Mouse (Mus musculus) CH12.LX (cell line): ENCODE measurements around the gene Sptbn2. TPM values are rescaled to one million over a fixed set of nuclear protein-coding genes. Genes with fewer than 3 reads are reported as not detected.

Experiments used
- DNase-seq: peaks from one replicate; pipeline ENCODE4 v3.0.0-alpha.2; 2013; ENCODE audit errors: extremely low read depth
- H3K27ac ChIP-seq: 2 replicates; pipeline ENCODE4 v1.5.1; 2012; ENCODE audit warnings: low read depth, mild to moderate bottlenecking, control low read depth, moderate library complexity; ENCODE audit not compliant: insufficient read depth
- H3K27me3 ChIP-seq: replicated peaks from 2 replicates; pipeline ENCODE3; 2012; ENCODE audit warnings: inconsistent platforms
- H3K36me3 ChIP-seq, 2 experiments: replicated peaks in 1 of 2; 2 replicates each; pipeline versions ENCODE3 to v1.6.1; 2012; ENCODE audit warnings: inconsistent platforms in 1 of 2, low read length in 1 of 2, mild to moderate bottlenecking in 1 of 2, mixed read lengths in 1 of 2, moderate library complexity in 1 of 2; ENCODE audit not compliant: control insufficient read depth in 1 of 2, insufficient read depth in 1 of 2
- H3K4me1 ChIP-seq, 2 experiments: 2 replicates each; pipeline ENCODE4 v1.6.1; 2012; ENCODE audit warnings: inconsistent platforms in 1 of 2, moderate library complexity in 1 of 2; ENCODE audit not compliant: insufficient read depth in 2 of 2, control insufficient read depth in 1 of 2
- H3K4me2 ChIP-seq: 2 replicates; pipeline ENCODE4 v1.6.1; 2012; ENCODE audit warnings: low read depth, mild to moderate bottlenecking, control low read depth; ENCODE audit not compliant: poor library complexity, insufficient read depth, severe bottlenecking
- H3K4me3 ChIP-seq, 3 experiments: fragments of 150-350 bp in 1 of 3; sonication (generic) in 1 of 3; replicated peaks in 1 of 3; 2 replicates each; pipeline versions ENCODE3 to v1.5.1; 2011 to 2012; ENCODE audit warnings: low read depth in 2 of 3, low read length in 2 of 3, mild to moderate bottlenecking in 2 of 3, moderate library complexity in 2 of 3, control low read depth in 1 of 3, improper control_type of control experiment in 1 of 3, inconsistent platforms in 1 of 3, mixed read lengths in 1 of 3; ENCODE audit not compliant: poor library complexity in 1 of 3
- H3K79me2 ChIP-seq: replicated peaks from 2 replicates; pipeline ENCODE4 v1.6.1; 2012; ENCODE audit warnings: mild to moderate bottlenecking, moderate library complexity; ENCODE audit not compliant: control insufficient read depth, poor library complexity, insufficient read depth, severe bottlenecking; ENCODE audit errors: extremely low read depth
- H3K9ac ChIP-seq: 2 replicates; pipeline ENCODE4 v1.6.1; 2012; ENCODE audit warnings: low read depth, mild to moderate bottlenecking, control low read depth, moderate library complexity; ENCODE audit not compliant: insufficient read depth
- H3K9me3 ChIP-seq: replicated peaks from 2 replicates; pipeline ENCODE3; 2012; ENCODE audit warnings: low read length, inconsistent platforms, mixed read lengths
- BHLHE40 ChIP-seq: IDR thresholded peaks from 2 replicates; pipeline ENCODE4 v1.6.1; 2011; ENCODE audit warnings: mild to moderate bottlenecking, low read depth, low read length, improper control_type of control experiment
- CHD2 ChIP-seq: IDR thresholded peaks from 2 replicates; pipeline ENCODE4 v1.6.1; 2011; ENCODE audit warnings: low read length, improper control_type of control experiment
- ELF1 ChIP-seq: IDR thresholded peaks from 2 replicates; pipeline ENCODE4 v1.6.1; 2014; ENCODE audit warnings: low read depth, mild to moderate bottlenecking, inconsistent platforms, low read length, improper control_type of control experiment
- EP300 ChIP-seq: IDR thresholded peaks from 2 replicates; pipeline ENCODE4 v1.6.1; 2011; ENCODE audit warnings: low read length, improper control_type of control experiment
- ETS1 ChIP-seq: conservative IDR thresholded peaks from 2 replicates; pipeline ENCODE4 v1.6.1; 2012; ENCODE audit warnings: low read depth, mild to moderate bottlenecking, inconsistent platforms, low read length, improper control_type of control experiment, moderate library complexity
- IRF4 ChIP-seq: IDR thresholded peaks from 2 replicates; pipeline ENCODE4 v1.6.1; 2014; ENCODE audit warnings: low read depth, mild to moderate bottlenecking, inconsistent platforms, low read length, improper control_type of control experiment
- JUN ChIP-seq: IDR thresholded peaks from 2 replicates; pipeline ENCODE4 v1.6.1; 2011; ENCODE audit warnings: low read depth, mild to moderate bottlenecking, low read length, improper control_type of control experiment, moderate library complexity; ENCODE audit not compliant: insufficient read depth
- KAT2A ChIP-seq: IDR thresholded peaks from 2 replicates; pipeline ENCODE4 v1.6.1; 2012; ENCODE audit warnings: low read length, improper control_type of control experiment, inconsistent platforms; ENCODE audit not compliant: insufficient replicate concordance
- MAFK ChIP-seq: IDR thresholded peaks from 2 replicates; pipeline ENCODE4 v1.6.1; 2011; ENCODE audit warnings: low read length, improper control_type of control experiment; ENCODE audit not compliant: insufficient replicate concordance
- MAZ ChIP-seq: IDR thresholded peaks from 2 replicates; pipeline ENCODE4 v1.6.1; 2012; ENCODE audit warnings: low read depth, mild to moderate bottlenecking, inconsistent platforms, low read length, improper control_type of control experiment, moderate library complexity
- MEF2A ChIP-seq: IDR thresholded peaks from 2 replicates; pipeline ENCODE4 v1.6.1; 2014; ENCODE audit warnings: low read depth, mild to moderate bottlenecking, inconsistent platforms, low read length, improper control_type of control experiment, borderline replicate concordance
- MXI1 ChIP-seq: IDR thresholded peaks from 2 replicates; pipeline ENCODE4 v1.6.1; 2011; ENCODE audit warnings: mild to moderate bottlenecking, low read depth, low read length, improper control_type of control experiment
- NELFE ChIP-seq: IDR thresholded peaks from 2 replicates; pipeline ENCODE4 v1.6.1; 2011; ENCODE audit warnings: low read depth, low read length, improper control_type of control experiment
- POLR2A ChIP-seq: IDR thresholded peaks from 2 replicates; pipeline ENCODE4 v1.6.1; 2011; ENCODE audit warnings: low read depth, mild to moderate bottlenecking, improper control_type of control experiment, low read length
- POLR2AphosphoS2 ChIP-seq: IDR thresholded peaks from 2 replicates; pipeline ENCODE4 v1.6.1; 2011; ENCODE audit warnings: low read depth, low read length, improper control_type of control experiment
- SIN3A ChIP-seq: IDR thresholded peaks from 2 replicates; pipeline ENCODE4 v1.6.1; 2012; ENCODE audit warnings: low read length, improper control_type of control experiment, inconsistent platforms
- ZC3H11A ChIP-seq: IDR thresholded peaks from 2 replicates; pipeline ENCODE4 v1.6.1; 2012; ENCODE audit warnings: low read depth, mild to moderate bottlenecking, inconsistent platforms, low read length, improper control_type of control experiment
- ZKSCAN1 ChIP-seq: IDR thresholded peaks from 2 replicates; pipeline ENCODE4 v1.6.1; 2012; ENCODE audit warnings: low read depth, inconsistent platforms, low read length, improper control_type of control experiment, borderline replicate concordance
- dilution Hi-C: fragments of 300-500 bp; cut with MboI; formaldehyde crosslinking; loops from 2 replicates; pipeline ENCODE4 v1.14.3; 2020; ENCODE audit warnings: low sequenced_read_pairs; ENCODE audit not compliant: extremely low pct_unique_long_range_greater_than_20kb, extremely low pct_ligation_motif_present
- in situ Hi-C: fragments of 300-500 bp; cut with MboI; formaldehyde crosslinking; loops from 3 replicates; pipeline ENCODE4 v1.14.3; 2019; ENCODE audit warnings: low sequenced_read_pairs, low pct_ligation_motif_present, low pct_unique_long_range_greater_than_20kb, mixed read lengths
- polyA plus RNA-seq: library from polyadenylated mRNA; unstranded; fragments of >175 nt; gene quantifications from 2 replicates; pipeline ENCODE4 v1.2.1, GENCODE M21; 2012; ENCODE audit warnings: low read depth; ENCODE audit not compliant: insufficient read length
- total RNA-seq, 2 experiments: library from RNA; depleted of rRNA; stranded (reverse); fragments of 300-350 nt in 1 of 2; fragments of >200 nt in 1 of 2; gene quantifications; 2 replicates each; pipeline ENCODE4 v1.2.3; 2012 to 2014

Sptbn2 gene
- total and polyA plus RNA-seq, 3 experiments = 0.08 to 2.7 (median 0.24) TPM

GRCm38 (mm10) chr19:4699821-4700220 lies 11.1 kb upstream of the Sptbn2 start:
- dilution Hi-C loops = no loop called here
- in situ Hi-C loops = loop anchor here (10.0 kb wide), 1 partner anchor 45 kb away; no protein-coding TSS in a partner anchor
- no peak overlapping the region for H3K4me2 ChIP-seq

GRCm38 (mm10) chr19:4700656-4701055 lies 10.3 kb upstream of the Sptbn2 start:
- peaks cover 0 to 5% of the 10 kb centered on the region in 2 experiments; a peak in 2 of 4 replicates for H3K4me1 ChIP-seq
- peaks cover 40% of the 10 kb centered on the region for H3K27me3 ChIP-seq
- no peak for DNase-seq
- H3K27ac ChIP-seq = no peak overlapping the region
- dilution Hi-C loops (no loop called here), in situ Hi-C loops (no loop called here)
- H3K9ac ChIP-seq = no peak overlapping the region
- no peaks in the 10 kb centered on the region for H3K36me3 ChIP-seq
- H3K4me3 ChIP-seq = no peak overlapping the region
- H3K79me2 ChIP-seq = no peaks in the 10 kb centered on the region
- H3K4me2 ChIP-seq = no peak overlapping the region
- no peak for TF ChIP-seq EP300
- H3K9me3 ChIP-seq = no peaks in the 10 kb centered on the region

More at GRCm38 (mm10) chr19:4699821-4700220, 11.1 kb upstream of the Sptbn2 start:
- Histone ChIP-seq H3K27me3 (peaks cover 40% of the 10 kb centered on the region), H3K79me2 (no peaks in the 10 kb centered on the region), H3K36me3 (no peaks in the 10 kb centered on the region), H3K9me3 (no peaks in the 10 kb centered on the region), H3K4me1 (peaks cover 0 to 5% of the 10 kb centered on the region in 2 experiments; a peak in 2 of 4 replicates)
- no peak for TF ChIP-seq POLR2AphosphoS2
- TF ChIP-seq SIN3A = no peak
- TF ChIP-seq POLR2A = no peak
- TF ChIP-seq, all 38 proteins: peak for 0
- DNase-seq = no peak
- Histone ChIP-seq H3K27ac (no peak overlapping the region), H3K4me3 (no peak overlapping the region), H3K9ac (no peak overlapping the region)

DNA sequence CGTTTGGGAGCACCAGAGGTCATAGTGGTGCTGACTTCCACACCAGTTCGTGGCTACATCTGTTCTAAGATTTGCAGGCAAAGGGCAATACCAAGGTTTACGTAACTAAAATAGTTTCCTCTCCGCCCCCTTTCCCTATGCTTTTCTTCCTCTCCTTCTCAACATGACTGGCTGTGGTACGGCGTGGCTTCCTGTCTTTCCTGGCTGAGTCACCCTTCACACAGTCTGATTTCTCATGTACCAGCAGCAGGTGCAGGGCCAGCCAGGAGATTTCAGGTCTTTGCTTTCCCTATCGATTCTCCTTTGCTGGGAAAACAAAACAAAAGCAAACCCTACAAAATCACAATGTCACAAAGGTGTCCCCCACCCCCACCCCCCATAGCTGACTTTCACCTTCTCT lies 9.7 kb upstream of the Sptbn2 start:
- H3K9me3 ChIP-seq = no peaks in the 10 kb centered on the region
- H3K4me2 ChIP-seq = 0 out of 2 replicates have a peak overlapping the region, but pooled peaks have one; percentile 6
- in situ Hi-C loops = no loop called here
- no peak overlapping the region for H3K4me3 ChIP-seq
- peaks cover 0 to 5% of the 10 kb centered on the region in 2 experiments; a peak in 2 of 4 replicates for H3K4me1 ChIP-seq
- H3K27ac ChIP-seq = no peak overlapping the region
- peaks cover 41% of the 10 kb centered on the region for H3K27me3 ChIP-seq
- no peaks in the 10 kb centered on the region for H3K79me2 ChIP-seq
- no peaks in the 10 kb centered on the region for H3K36me3 ChIP-seq
- no peak for DNase-seq
- TF ChIP-seq ZKSCAN1 (no peak), KAT2A (no peak), IRF4 (no peak), ELF1 (no peak), MAZ (no peak), ETS1 (no peak), BHLHE40 (no peak), MEF2A (no peak), MXI1 (no peak), JUN (no peak), NELFE (no peak), POLR2AphosphoS2 (no peak), MAFK (no peak), CHD2 (no peak), EP300 (no peak), ZC3H11A (no peak)
- H3K9ac ChIP-seq = no peak overlapping the region
- dilution Hi-C loops = no loop called here
